In the genomic region with DNA sequence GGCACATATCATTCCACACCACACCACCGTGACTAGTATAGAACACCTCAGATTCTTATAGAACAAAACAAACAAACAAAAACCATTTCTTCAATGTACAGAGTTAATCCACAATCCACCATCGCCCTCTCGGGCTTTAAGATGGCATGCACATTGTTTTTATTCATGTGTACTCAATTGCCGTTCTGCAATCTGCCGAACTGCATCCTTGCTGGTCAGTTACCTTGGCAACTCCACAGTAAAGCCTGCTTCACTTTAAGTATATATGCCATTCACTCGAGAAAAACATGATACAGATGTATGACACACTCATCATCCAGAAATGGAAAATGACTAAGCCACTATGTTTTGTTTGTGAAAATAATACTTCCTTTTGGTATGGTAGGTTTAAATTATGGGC, we compare ENCODE assay signal across 26 mouse cellular contexts. TPM values are rescaled to one million over a fixed set of nuclear protein-coding genes. Genes with fewer than 3 reads are reported as not detected.
DNase-seq lines count a peak whose midpoint lies in the region; ATAC-seq and TF ChIP-seq lines count a peak whose summit lies in the region.
"Had no signal": no experiment of that assay in that cellular context is flagged by ENCODE, and none has a peak within 500 bp of the region (broad histone marks: within the 10 kb centered on the region; RNA-seq: fewer than 3 reads in every experiment).

No protein-coding gene starts in this region.

- H3K27ac ChIP-seq in forebrain, embryonic 14.5 days (ENCODE audit: low read depth, low read length) = no peak overlapping the region
- no peak overlapping the region for H3K27ac ChIP-seq in forebrain, embryonic 10.5 days
- no peak overlapping the region for H3K27ac ChIP-seq in hindbrain, postnatal 0 days
- H3K27ac ChIP-seq in hindbrain, embryonic 10.5 days = no peak overlapping the region
- H3K27ac ChIP-seq: embryonic facial prominence, embryonic 15.5 days; heart, adult 2 months; layer of hippocampus, adult 2 months; limb, embryonic 15.5 days; liver, embryonic 14.5 days; neural tube, embryonic 13.5 days had no signal

- peak; percentile 55 for ATAC-seq in forebrain, embryonic 14.5 days
- ATAC-seq in hindbrain, postnatal 0 days = peak; percentile 32; the same call in 1 of the 2 replicates
- ATAC-seq: CD4-positive, CD25-positive, alpha-beta regulatory T cell, adult 4 months; intestine, postnatal 0 days; Patski had no signal

- H3K36me3 ChIP-seq in forebrain, embryonic 14.5 days (ENCODE audit: control insufficient read depth, insufficient read depth, low read length) = no peaks in the 10 kb centered on the region
- H3K36me3 ChIP-seq in forebrain, embryonic 10.5 days (replicated peaks) = peaks cover under 1% of the 10 kb centered on the region; the same call in 1 of the 2 replicates
- no peaks in the 10 kb centered on the region for H3K36me3 ChIP-seq in hindbrain, postnatal 0 days (ENCODE audit: insufficient read depth, low read length)
- H3K36me3 ChIP-seq in hindbrain, embryonic 10.5 days = 0 out of 2 replicates have a peak, but pooled peaks cover under 1% of the 10 kb centered on the region
- H3K36me3 ChIP-seq: embryonic facial prominence, embryonic 15.5 days; limb, embryonic 15.5 days; neural tube, embryonic 13.5 days had no signal

- no peak for TF ChIP-seq POLR2A in brain, embryonic 14.5 days (IDR thresholded peaks at IDR 0.05; ENCODE audit: borderline replicate concordance, extremely low read depth, insufficient read depth, insufficient read length, poor library complexity, severe bottlenecking)

- peak; percentile 49 for DNase-seq in forebrain, embryonic 14.5 days (ENCODE audit: low spot score)
- DNase-seq in forebrain, embryonic 10.5 days (ENCODE audit: extremely low spot score, low spot score) = no peak
- peak; percentile 59 for DNase-seq in hindbrain, postnatal 0 days (ENCODE audit: low spot score)
- no peak for DNase-seq in hindbrain, embryonic 10.5 days (ENCODE audit: low spot score)
- DNase-seq in 3T3-L1 (ENCODE audit: low read depth, low spot score) = peak; percentile 43
- peak; percentile 70 for DNase-seq in brain, embryonic 14.5 days (ENCODE audit: low read depth)
- no peak for DNase-seq in cerebellum, adult 11-12 months
- DNase-seq in heart, adult 9 months (ENCODE audit: low spot score in 2 of 2) = no peak
- DNase-seq: adrenal gland, adult 2 months; cerebellum, adult 9-11 months; gastrocnemius, postnatal 36 days; heart, adult 2 months; kidney, postnatal 25 days; layer of hippocampus, postnatal 36 days; lung, embryonic 14.5 days; thymus, adult 18-20 months; thymus, postnatal 4 days had no signal

- no peaks in the 10 kb centered on the region for H3K27me3 ChIP-seq in forebrain, embryonic 14.5 days (replicated peaks; ENCODE audit: control insufficient read depth, insufficient read depth, low read length)
- H3K27me3 ChIP-seq in forebrain, embryonic 10.5 days (ENCODE audit: poor library complexity, severe bottlenecking) = no peaks in the 10 kb centered on the region
- H3K27me3 ChIP-seq in hindbrain, postnatal 0 days (ENCODE audit: insufficient read depth, low read length) = no peaks in the 10 kb centered on the region
- no peaks in the 10 kb centered on the region for H3K27me3 ChIP-seq in hindbrain, embryonic 10.5 days (ENCODE audit: insufficient read depth, poor library complexity, severe bottlenecking)
- H3K27me3 ChIP-seq: embryonic facial prominence, embryonic 15.5 days; limb, embryonic 15.5 days; megakaryocyte, embryonic 14.5 days; neural tube, embryonic 13.5 days had no signal

- peak; percentile 28; the same call in 1 of the 2 replicates for TF ChIP-seq CTCF in hindbrain, postnatal 0 days (IDR thresholded peaks at IDR 0.05; ENCODE audit: low read depth)
- no peak for TF ChIP-seq CTCF in brain, embryonic 14.5 days (IDR thresholded peaks at IDR 0.05; ENCODE audit: borderline replicate concordance, extremely low read depth, insufficient read depth, insufficient read length)

- no peak overlapping the region for H3K4me2 ChIP-seq in forebrain, embryonic 14.5 days (ENCODE audit: low read length)
- no peak overlapping the region for H3K4me2 ChIP-seq in hindbrain, postnatal 0 days (ENCODE audit: low read depth, low read length)
- H3K4me2 ChIP-seq: embryonic facial prominence, embryonic 15.5 days; limb, embryonic 15.5 days; lung, embryonic 14.5 days; neural tube, embryonic 13.5 days had no signal

- WGBS in forebrain, embryonic 14.5 days = 25% methylated on average over 6 of the region's 6 CpGs
- 72% methylated on average over 6 of the region's 6 CpGs for WGBS in forebrain, embryonic 10.5 days
- WGBS in hindbrain, postnatal 0 days = 25% methylated on average over 6 of the region's 6 CpGs
- 69% methylated on average over 6 of the region's 6 CpGs for WGBS in hindbrain, embryonic 10.5 days

- no peaks in the 10 kb centered on the region for H3K9me3 ChIP-seq in forebrain, embryonic 14.5 days (replicated peaks; ENCODE audit: control insufficient read depth, low read length)
- H3K9me3 ChIP-seq in forebrain, embryonic 10.5 days = no peaks in the 10 kb centered on the region
- H3K9me3 ChIP-seq in hindbrain, postnatal 0 days (ENCODE audit: low read length) = no peaks in the 10 kb centered on the region
- no peaks in the 10 kb centered on the region for H3K9me3 ChIP-seq in hindbrain, embryonic 10.5 days
- H3K9me3 ChIP-seq: embryonic facial prominence, embryonic 15.5 days; limb, embryonic 15.5 days; megakaryocyte, embryonic 14.5 days; neural tube, embryonic 13.5 days had no signal

- H3K4me3 ChIP-seq in forebrain, embryonic 14.5 days (ENCODE audit: low read depth, low read length) = no peak overlapping the region
- H3K4me3 ChIP-seq in forebrain, embryonic 10.5 days = no peak overlapping the region
- H3K4me3 ChIP-seq in hindbrain, postnatal 0 days (ENCODE audit: low read length) = no peak overlapping the region
- H3K4me3 ChIP-seq in hindbrain, embryonic 10.5 days = no peak overlapping the region
- H3K4me3 ChIP-seq: embryonic facial prominence, embryonic 15.5 days; heart, adult 2 months; layer of hippocampus, adult 2 months; limb, embryonic 15.5 days; megakaryocyte, embryonic 14.5 days; neural tube, embryonic 13.5 days had no signal

- peaks cover 2% of the 10 kb centered on the region; the same call in 1 of the 2 replicates for H3K4me1 ChIP-seq in forebrain, embryonic 14.5 days (ENCODE audit: control insufficient read depth, insufficient read depth, low read length)
- H3K4me1 ChIP-seq in forebrain, embryonic 10.5 days = peaks cover 17% of the 10 kb centered on the region
- no peaks in the 10 kb centered on the region for H3K4me1 ChIP-seq in hindbrain, postnatal 0 days (ENCODE audit: insufficient read depth, low read length)
- peaks cover 35% of the 10 kb centered on the region; the same call in 1 of the 2 replicates for H3K4me1 ChIP-seq in hindbrain, embryonic 10.5 days (replicated peaks)

- no peak overlapping the region for H3K9ac ChIP-seq in forebrain, embryonic 14.5 days (ENCODE audit: low read length)
- no peak overlapping the region for H3K9ac ChIP-seq in hindbrain, postnatal 0 days (replicated peaks; ENCODE audit: low read length)
- H3K9ac ChIP-seq: embryonic facial prominence, embryonic 15.5 days; limb, embryonic 15.5 days; liver, embryonic 14.5 days; lung, embryonic 14.5 days; neural tube, embryonic 13.5 days had no signal

RNA-seq across cellular contexts. Expression of a gene that starts 24.9 kb away (rescaled TPM):
- polyA plus RNA-seq in forebrain, embryonic 14.5 days (2014; fragmentation: Nextera tagmentation; extraction: Ambion mirVana) = 48.0 and 48.3 TPM in 2 replicates
- polyA plus RNA-seq in forebrain, embryonic 10.5 days (2016; fragmentation: Nextera tagmentation; extraction: Ambion mirVana) = 49.9 and 50.4 TPM in 2 replicates
- 25.5 and 29.7 TPM in 2 replicates for total RNA-seq in hindbrain, postnatal 0 days (2014; rRNA removed)
- 46.2 and 51.3 TPM in 2 replicates for polyA plus RNA-seq in hindbrain, postnatal 0 days (2015; fragmentation: Nextera tagmentation; extraction: Ambion mirVana)
- polyA plus RNA-seq in hindbrain, embryonic 10.5 days (2016; fragmentation: Nextera tagmentation; extraction: Ambion mirVana) = 60.9 and 65.9 TPM in 2 replicates
- 39.6 and 43.4 TPM in 2 replicates for polyA plus RNA-seq in brain, embryonic 14.5 days (2012; rRNA removed)

RNA-seq across cellular contexts. Expression of a gene that starts 25.0 kb away (rescaled TPM):
- polyA plus RNA-seq in forebrain, embryonic 14.5 days (2014; fragmentation: Nextera tagmentation; extraction: Ambion mirVana) = 9.3 and 9.8 TPM in 2 replicates
- polyA plus RNA-seq in forebrain, embryonic 10.5 days (2016; fragmentation: Nextera tagmentation; extraction: Ambion mirVana) = 11.8 and 12.9 TPM in 2 replicates
- 58.1 and 59.6 TPM in 2 replicates for total RNA-seq in hindbrain, postnatal 0 days (2014; rRNA removed)
- polyA plus RNA-seq in hindbrain, postnatal 0 days (2015; fragmentation: Nextera tagmentation; extraction: Ambion mirVana) = 3.9 and 4.0 TPM in 2 replicates
- 9.3 and 12.3 TPM in 2 replicates for polyA plus RNA-seq in hindbrain, embryonic 10.5 days (2016; fragmentation: Nextera tagmentation; extraction: Ambion mirVana)
- 71.4 and 111 TPM in 2 replicates for polyA plus RNA-seq in brain, embryonic 14.5 days (2012; rRNA removed)
- polyA plus RNA-seq: CD4-positive, CD25-positive, alpha-beta regulatory T cell, adult 4 months had no signal

Comparison
In these comparisons a context has a peak if more than half of its experiments do, and no peak if none do; other contexts are left out.
1. DNase-seq: peak in forebrain, embryonic 14.5 days (single experiment), hindbrain, postnatal 0 days (single experiment), 3T3-L1 (single experiment) and brain, embryonic 14.5 days (single experiment); none in forebrain, embryonic 10.5 days (single experiment), hindbrain, embryonic 10.5 days (single experiment), cerebellum, adult 11-12 months (single experiment) and heart, adult 9 months (0 of 2).